Mouse (Mus musculus) thymus, adult 2 months (tissue): ENCODE results near the gene Ube2d2b. TPM values are rescaled to one million over a fixed set of nuclear protein-coding genes. Genes with fewer than 3 reads are reported as not detected.

Experiments used
- DNase-seq: peaks from one replicate; pipeline ENCODE4 v3.0.0; 2021
- H3K27ac ChIP-seq: fragments of 200-500 bp; 2 replicates; pipeline ENCODE4 v1.5.1; 2012; ENCODE audit warnings: low read length, control low read depth; ENCODE audit not compliant: control insufficient read depth, insufficient read depth
- H3K27me3 ChIP-seq: fragments of 200-500 bp; 2 replicates; pipeline ENCODE4 v1.6.1; 2012; ENCODE audit warnings: mild to moderate bottlenecking, low read length, moderate library complexity, mixed read lengths; ENCODE audit not compliant: control insufficient read depth, insufficient read depth
- H3K36me3 ChIP-seq: fragments of 200-500 bp; 2 replicates; pipeline ENCODE4 v1.6.1; 2012; ENCODE audit warnings: mild to moderate bottlenecking, low read length, moderate library complexity; ENCODE audit not compliant: control insufficient read depth, insufficient read depth
- H3K4me1 ChIP-seq: fragments of 200-500 bp; replicated peaks from 2 replicates; pipeline ENCODE4 v1.6.1; 2012; ENCODE audit warnings: low read length; ENCODE audit not compliant: control insufficient read depth, insufficient read depth
- H3K4me3 ChIP-seq: fragments of 200-500 bp; 2 replicates; pipeline ENCODE4 v1.5.1; 2012; ENCODE audit warnings: mild to moderate bottlenecking, low read length, control low read depth, moderate library complexity; ENCODE audit not compliant: control insufficient read depth, insufficient read depth
- CTCF ChIP-seq: fragments of 200-500 bp; IDR thresholded peaks from 2 replicates; pipeline ENCODE4 v1.5.1; 2012; ENCODE audit warnings: mild to moderate bottlenecking, control low read depth, low read length, moderate library complexity, borderline replicate concordance; ENCODE audit not compliant: control insufficient read depth, poor library complexity, insufficient read depth; ENCODE audit errors: extremely low read depth
- POLR2A ChIP-seq: fragments of 200-500 bp; IDR thresholded peaks from 2 replicates; pipeline ENCODE4 v1.6.1; 2012; ENCODE audit warnings: mild to moderate bottlenecking, low read length, control low read depth, moderate library complexity; ENCODE audit not compliant: control insufficient read depth, poor library complexity, insufficient read depth; ENCODE audit errors: extremely low read depth
- WGBS: fragments of 180-500 bp; shearing (Covaris S2); methylation state at CpG from one replicate; pipeline ENCODE4 v1.1.7; 2018; 5-methylcytosine and 5-hydroxymethylcytosine counted together
- polyA plus RNA-seq: library from polyadenylated mRNA; depleted of rRNA; stranded (reverse); fragments of >200 nt; gene quantifications from 2 replicates; pipeline ENCODE4 v1.2.3, GENCODE M21; 2012

The Ube2d2b gene
- polyA plus RNA-seq, 1 experiment, result 0.11 TPM

DNA sequence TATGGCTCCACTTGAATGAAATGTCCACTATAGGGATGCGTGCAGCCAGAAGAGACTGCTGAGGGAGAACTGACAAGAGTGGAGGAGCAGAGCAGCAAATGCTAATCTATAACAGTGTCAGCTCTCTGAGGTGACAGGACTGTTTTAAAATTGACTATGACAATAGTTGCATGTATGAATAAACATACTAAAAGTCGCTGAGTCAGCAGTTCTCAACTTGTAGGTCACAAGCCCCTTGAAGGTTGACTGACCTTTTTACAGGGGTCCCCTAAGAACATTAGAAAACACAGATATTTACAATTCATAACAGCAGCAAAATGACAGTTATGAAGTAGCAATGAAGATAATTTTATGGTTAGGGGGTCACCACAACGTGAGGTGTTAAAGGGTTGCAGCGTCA, 19.1 kb downstream of the Ube2d2b start:
- H3K4me3 ChIP-seq, result no peak overlapping the region
- no peaks in the 10 kb centered on the region for H3K27me3 ChIP-seq
- no peak overlapping the region for H3K27ac ChIP-seq
- no peaks in the 10 kb centered on the region for H3K4me1 ChIP-seq
- no peak for TF ChIP-seq POLR2A
- TF ChIP-seq CTCF, result no peak
- DNase-seq, result no peak
- no peaks in the 10 kb centered on the region for H3K36me3 ChIP-seq
- WGBS, result 98% methylated on average over 4 of the region's 4 CpGs

DNA sequence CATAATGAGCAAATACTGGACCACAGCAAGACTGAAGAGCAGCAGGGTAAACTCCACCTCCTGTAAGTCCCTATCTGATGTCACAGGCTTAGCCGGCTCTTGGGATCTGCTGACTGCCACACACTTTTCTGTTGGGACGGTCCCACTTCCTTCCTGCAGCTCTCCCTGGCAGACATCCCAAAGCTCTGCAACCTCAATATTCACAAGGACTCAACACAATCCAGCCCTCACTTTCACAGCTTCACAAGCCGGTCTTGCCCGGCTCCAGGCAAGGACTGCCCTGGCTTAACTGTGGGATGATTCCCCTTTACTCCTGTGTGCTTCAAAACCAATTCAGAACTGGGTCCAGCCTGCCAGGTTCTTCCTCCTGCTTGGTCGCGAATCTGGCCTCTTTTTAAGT, 23.9 kb downstream of the Ube2d2b start:
- Histone ChIP-seq H3K4me3 (no peak overlapping the region), H3K4me1 (no peaks in the 10 kb centered on the region), H3K27me3 (no peaks in the 10 kb centered on the region), H3K27ac (no peak overlapping the region), H3K36me3 (no peaks in the 10 kb centered on the region)
- TF ChIP-seq CTCF (no peak), POLR2A (no peak)
- WGBS, result 70% methylated on average over 6 of the region's 6 CpGs
- DNase-seq, result no peak

DNA sequence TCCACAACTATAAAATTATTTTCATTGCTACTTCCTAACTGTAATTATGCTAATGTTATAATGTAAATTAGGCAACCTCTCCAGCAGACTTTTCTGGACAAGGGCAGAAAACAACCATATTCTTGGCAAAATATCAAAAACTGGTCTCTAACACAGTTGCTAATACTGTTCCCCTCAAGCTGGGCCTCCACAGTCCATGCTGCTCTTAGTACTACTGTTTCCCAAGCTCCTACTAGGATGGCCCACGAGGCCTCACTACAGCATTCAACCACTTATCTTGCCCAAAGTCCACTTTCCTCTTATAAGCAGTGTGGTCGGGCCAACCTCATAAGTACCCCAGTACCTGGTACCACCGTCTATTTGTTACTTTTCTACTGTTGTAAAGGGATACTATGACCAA, 24.7 kb downstream of the Ube2d2b start:
- H3K4me1 ChIP-seq, result no peaks in the 10 kb centered on the region
- no peak for DNase-seq
- no peaks in the 10 kb centered on the region for H3K36me3 ChIP-seq
- no peak overlapping the region for H3K4me3 ChIP-seq
- H3K27ac ChIP-seq, result no peak overlapping the region
- H3K27me3 ChIP-seq, result no peaks in the 10 kb centered on the region
- 85% methylated on average over 3 of the region's 3 CpGs for WGBS
- TF ChIP-seq POLR2A, result no peak
- no peak for TF ChIP-seq CTCF

DNA sequence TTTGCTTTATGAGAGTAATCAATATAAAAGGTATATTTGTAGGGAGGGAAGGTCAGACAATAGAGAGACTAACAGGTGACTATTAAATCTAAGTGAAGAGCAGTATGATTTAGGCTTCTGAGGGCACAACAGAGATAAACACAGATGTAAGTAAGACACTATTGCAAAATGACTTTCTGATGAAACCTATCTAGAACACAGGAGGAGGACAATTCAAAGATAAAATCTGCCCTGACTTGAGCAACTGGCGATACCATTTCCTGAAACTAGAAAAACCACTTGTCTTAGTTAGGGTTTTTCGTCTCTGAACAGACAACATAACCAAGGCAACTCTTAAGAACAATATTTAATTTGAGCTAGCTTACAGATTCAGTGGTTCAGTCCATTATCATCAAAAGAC, 25.6 kb downstream of the Ube2d2b start:
- no peak for DNase-seq
- H3K27ac ChIP-seq, result no peak overlapping the region
- H3K4me1 ChIP-seq, result no peaks in the 10 kb centered on the region
- no peak for TF ChIP-seq CTCF
- no peak for TF ChIP-seq POLR2A
- H3K27me3 ChIP-seq, result no peaks in the 10 kb centered on the region
- no peaks in the 10 kb centered on the region for H3K36me3 ChIP-seq
- H3K4me3 ChIP-seq, result no peak overlapping the region
- WGBS, result 12% methylated on average over 2 of the region's 2 CpGs

DNA sequence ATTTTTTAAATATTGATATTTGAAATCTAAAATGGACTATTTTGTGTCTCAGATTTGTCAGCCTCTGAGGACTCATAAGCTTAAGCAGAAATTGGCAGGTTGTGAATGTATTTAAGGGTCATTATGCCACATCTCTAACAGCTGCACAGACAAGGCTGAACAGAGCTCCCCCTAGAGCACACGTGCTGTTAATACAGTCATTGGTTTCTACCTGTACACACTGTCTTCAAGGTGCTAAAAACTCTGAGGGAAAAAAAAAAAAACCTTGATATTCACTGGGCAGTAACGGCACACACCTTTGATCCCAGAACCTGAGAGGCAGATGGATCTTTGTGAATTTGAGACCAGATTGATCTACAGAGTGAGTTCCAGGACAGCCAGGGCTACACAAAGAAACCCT, 29.1 kb downstream of the Ube2d2b start:
- Histone ChIP-seq H3K27ac (no peak overlapping the region), H3K4me3 (no peak overlapping the region), H3K4me1 (no peaks in the 10 kb centered on the region), H3K27me3 (no peaks in the 10 kb centered on the region), H3K36me3 (no peaks in the 10 kb centered on the region)
- 53% methylated on average over 2 of the region's 2 CpGs for WGBS
- TF ChIP-seq CTCF, result no peak
- TF ChIP-seq POLR2A, result no peak
- DNase-seq, result peak; percentile 19

DNA sequence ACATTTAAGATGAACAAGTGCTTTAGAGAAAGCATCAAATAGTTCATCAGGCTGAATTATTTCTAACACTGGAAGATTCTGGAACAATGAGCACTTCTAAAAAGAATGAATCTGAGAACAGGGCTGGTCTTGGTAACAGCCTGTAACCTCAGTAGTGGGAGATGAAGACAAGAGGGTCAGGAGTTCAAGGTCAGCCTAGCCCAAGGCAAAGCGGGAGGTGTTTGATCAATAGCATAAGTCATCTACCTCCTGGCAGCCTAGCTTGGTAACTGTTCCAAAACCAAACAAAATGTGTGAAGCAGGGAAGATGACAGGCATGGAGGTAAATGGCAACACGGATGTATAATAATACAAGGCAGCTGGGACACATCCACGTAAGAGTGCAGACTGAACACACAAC, 34.1 kb downstream of the Ube2d2b start:
- Histone ChIP-seq H3K27me3 (no peaks in the 10 kb centered on the region), H3K4me1 (peaks cover 4% of the 10 kb centered on the region; the same call in 1 of the 2 replicates), H3K27ac (no peak overlapping the region), H3K36me3 (no peaks in the 10 kb centered on the region), H3K4me3 (no peak overlapping the region)
- 98% methylated on average over 3 of the region's 3 CpGs for WGBS
- no peak for TF ChIP-seq CTCF
- TF ChIP-seq POLR2A, result no peak
- no peak for DNase-seq
